Mouse (Mus musculus): ENCODE data around the gene Fndc7.
"Not testable (repeated sequence)": the region's sequence is repeated elsewhere in the genome, so short reads cannot be mapped to it uniquely, and the experiment has no call there.

Gene Fndc7

DNA sequence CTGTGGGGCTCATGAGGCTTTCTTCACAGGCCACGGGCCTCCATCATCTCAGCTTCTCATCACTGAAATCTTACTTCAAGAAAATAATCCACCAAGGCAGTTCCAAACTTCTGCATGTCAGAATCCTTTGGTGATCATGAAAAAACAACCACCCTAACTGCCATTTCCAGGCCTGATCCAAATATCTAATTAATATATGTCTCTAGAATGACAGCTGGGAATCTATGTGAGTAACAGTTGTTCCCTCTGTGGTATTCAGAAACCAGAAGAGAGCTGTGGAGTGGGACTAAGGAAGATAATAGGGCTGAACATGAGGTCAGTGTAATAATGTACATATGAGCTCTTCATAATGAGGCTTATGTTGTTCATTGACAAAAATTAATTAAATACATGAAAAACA, 36.5 kb downstream of the Fndc7 start:
- no peak for DNase-seq

GRCm38 (mm10) chr3:108851996-108852697, 37.7 kb downstream of the Fndc7 start:
- DNase-seq, result no peak

- DNase-seq, result no peak
These were observed 38.3 kb downstream of the Fndc7 start for GRCm38 (mm10) chr3:108851554-108851953.

- no peak for DNase-seq
These were observed 38.7 kb downstream of the Fndc7 start for GRCm38 (mm10) chr3:108851075-108851474.

DNA sequence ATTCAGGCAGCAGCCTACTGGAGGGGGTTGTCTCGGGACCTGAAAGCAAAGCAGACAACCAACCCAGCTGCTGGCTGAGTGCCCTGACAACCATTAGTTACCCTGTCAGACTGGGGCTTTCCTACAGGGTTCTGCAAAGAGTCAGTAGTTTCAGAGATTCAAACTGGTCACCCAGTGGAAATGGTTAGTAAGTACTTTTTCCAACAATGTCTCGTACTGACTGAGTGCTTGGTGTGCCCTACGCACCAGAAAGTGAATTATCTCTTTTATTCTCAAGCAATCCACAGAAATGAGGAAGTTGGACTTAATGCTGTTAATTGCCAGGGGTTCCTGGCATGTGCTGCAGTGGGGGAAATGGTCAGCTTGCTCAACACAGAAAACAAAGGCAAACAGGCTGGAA, 39.3 kb downstream of the Fndc7 start:
- peak; percentile 39 for DNase-seq

DNA sequence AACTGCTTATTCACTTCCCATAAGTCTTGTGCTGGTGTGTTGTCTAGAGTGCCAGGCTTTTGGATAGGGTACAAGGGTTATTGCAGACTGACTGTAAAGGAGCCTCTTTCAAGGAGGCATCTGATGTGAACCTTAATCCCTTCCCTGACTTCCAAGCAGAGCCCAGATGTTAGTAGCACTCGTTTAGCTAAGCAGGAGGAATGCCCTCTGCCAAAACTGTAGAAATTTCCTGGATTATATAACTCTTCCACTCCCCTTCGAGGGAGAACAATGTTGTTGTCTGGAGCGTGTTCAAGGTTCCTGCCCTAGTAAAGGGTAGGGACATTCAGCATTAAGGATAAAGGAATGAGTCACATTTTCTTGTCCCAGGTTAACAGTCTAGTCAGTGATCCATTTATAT, 43.2 kb downstream of the Fndc7 start:
- no peak for DNase-seq

- no peak for DNase-seq
These were observed 45.3 kb downstream of the Fndc7 start for GRCm38 (mm10) chr3:108844521-108844920.

- no peak for DNase-seq
These were observed 45.8 kb downstream of the Fndc7 start for GRCm38 (mm10) chr3:108844026-108844425.

DNA sequence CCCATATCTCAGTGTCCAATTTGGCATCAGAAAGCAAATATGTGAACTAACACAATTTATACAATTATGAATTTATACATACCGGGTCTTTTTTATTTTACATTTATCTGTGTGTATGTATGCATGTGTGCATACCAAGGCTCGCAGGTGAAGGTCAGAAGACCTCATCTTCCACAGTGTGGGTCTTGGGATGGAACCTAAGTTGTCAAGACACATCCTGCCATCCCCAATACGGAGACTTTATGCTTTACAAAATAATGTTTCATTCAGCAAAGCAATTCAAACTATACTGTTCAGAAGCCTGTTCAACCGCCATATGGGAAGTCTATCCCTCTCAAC, 49.1 kb downstream of the Fndc7 start:
- DNase-seq, result no peak

DNA sequence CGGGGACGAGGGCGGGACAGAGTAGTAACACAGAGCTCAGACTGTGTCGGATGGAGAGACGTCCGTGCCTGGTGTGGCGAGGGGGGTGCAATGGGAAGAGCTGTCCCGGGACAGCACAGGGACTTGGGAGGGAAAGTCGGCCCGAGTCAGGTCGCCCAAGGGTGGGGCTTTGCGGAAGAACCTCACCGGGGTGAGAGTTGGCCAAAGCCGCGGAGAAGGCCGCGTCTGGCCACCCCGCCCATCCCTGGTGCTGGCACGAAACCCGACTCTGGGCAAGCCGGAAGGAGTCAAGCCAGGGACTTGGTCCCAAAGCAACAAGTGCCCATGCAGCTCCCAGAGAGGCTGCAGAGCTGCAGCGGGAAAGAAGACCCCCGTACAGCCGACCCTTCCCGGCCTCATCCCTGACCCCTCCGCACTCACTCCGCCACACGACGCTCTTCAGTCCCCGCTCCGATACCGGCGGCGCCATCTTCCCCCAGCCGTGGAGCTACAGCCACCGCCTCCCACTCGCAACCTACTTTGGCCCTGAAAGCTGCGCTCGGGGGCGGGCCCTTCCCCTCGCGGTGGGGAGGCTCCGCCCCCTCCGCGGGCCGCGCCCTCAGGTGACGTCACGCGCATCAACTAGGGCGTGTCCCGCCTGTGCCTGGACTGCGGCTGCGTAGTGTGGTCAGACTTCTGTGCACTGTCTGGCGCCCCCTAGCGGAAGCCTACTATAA, 49.6 kb downstream of the Fndc7 start, which contains the start of gene Stxbp3:
TSS of gene Stxbp3 (minus strand) at position 527 of the 716 bp plus-strand sequence.
- DNase-seq, result peak; percentile 99

DNA sequence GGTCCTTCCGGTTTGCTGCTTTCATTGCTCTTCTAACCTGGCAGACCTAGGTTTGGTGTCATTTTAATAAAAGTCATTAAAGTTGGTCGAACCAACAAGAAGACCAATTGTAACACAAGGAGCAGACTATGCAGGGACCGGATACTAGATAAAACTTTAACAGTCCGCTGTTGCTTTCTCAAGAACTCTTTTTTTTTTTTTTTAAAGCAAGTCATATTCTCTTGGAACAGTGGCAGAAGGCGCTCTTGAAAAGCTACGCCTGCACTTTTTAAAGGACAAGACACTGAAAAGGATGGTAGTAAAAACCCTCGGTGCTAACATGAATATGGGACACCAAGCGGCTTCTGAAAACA, 50.2 kb downstream of the Fndc7 start:
- no peak for DNase-seq

- no peak for DNase-seq
These were observed 50.8 kb downstream of the Fndc7 start for GRCm38 (mm10) chr3:108838980-108839379.

GRCm38 (mm10) chr3:108836931-108837330, 52.9 kb downstream of the Fndc7 start:
- DNase-seq, result no peak

GRCm38 (mm10) chr3:108833717-108834116, 56.1 kb downstream of the Fndc7 start:
- not testable (repeated sequence) for DNase-seq

DNA sequence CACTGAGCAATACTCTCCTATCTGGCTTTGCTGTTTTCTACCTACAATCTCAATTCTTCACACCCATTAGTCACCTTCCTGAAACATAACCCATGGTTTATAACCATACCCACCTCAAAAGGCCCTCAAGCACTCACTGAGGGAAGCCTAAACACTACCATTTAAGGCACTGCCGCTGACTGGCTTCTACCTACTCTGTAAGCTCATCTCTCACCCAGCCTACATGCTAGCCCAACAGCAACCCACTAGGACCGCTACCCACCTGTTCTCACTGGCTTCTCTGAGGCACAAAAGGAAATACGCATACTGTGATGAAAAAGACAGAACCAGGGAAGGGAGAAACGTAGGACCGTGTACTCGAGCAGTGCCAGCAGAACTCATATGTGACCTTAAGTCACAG, 58.1 kb downstream of the Fndc7 start:
- no peak for DNase-seq

DNA sequence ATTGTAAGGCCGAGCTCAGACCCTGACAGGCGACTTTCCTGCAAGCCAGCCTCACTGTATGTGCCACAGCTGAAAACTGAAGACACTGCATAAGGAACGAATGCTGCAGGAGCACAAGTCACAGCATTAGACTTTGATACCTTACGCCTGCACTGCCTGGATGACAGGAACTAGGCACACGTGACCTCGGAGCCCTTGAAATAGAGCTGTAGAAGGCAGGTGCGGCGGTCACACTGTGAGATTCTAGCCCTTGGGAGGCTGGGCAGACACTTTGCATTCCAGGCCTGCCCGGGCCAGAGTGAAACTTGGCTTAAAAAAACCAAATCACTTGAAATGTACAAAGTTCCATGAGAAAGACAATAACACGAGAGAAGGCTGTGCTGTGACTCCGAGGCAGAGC, 59.3 kb downstream of the Fndc7 start:
- peak; percentile 79 for DNase-seq

- DNase-seq, result no peak
These were observed 74.2 kb downstream of the Fndc7 start for GRCm38 (mm10) chr3:108815631-108816030.

DNA sequence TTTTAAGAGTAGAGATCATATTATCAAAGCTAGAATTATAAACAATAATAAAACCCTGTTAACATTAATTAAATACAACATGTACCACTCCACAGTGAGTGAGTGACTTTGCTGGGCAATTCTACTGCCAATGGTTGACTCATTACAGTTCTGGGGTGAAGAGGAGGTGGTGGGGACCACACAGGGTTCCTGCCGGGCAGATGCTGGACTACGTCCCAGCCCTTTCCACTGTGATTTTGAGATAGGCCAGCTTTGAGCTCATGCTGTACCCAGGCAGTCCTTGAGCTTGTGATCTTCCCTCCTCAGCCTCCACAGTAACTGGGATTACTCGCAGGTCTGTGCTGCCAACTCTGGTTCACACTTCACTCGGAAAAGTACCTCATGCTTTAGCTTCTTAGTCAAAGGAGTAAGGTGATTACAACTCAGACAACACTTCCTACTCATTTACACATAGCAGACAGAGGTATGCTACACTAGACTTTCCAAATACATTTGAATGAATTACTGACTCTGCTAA, 79.0 kb downstream of the Fndc7 start:
- DNase-seq, result no peak

GRCm38 (mm10) chr3:108805622-108806021, 84.2 kb downstream of the Fndc7 start:
- DNase-seq, result no peak

All from lung, postnatal 36 days (tissue).